Mouse (Mus musculus) CH12.LX (cell line): ENCODE data around the gene Arid4a.

ENCODE experiments used
- EP300 ChIP-seq: IDR thresholded peaks from 2 replicates; pipeline ENCODE4 v1.6.1; 2011; ENCODE audit warnings: low read length, improper control_type of control experiment
- MEF2A ChIP-seq: IDR thresholded peaks from 2 replicates; pipeline ENCODE4 v1.6.1; 2014; ENCODE audit warnings: low read depth, mild to moderate bottlenecking, inconsistent platforms, low read length, improper control_type of control experiment, borderline replicate concordance
- MYC ChIP-seq: IDR thresholded peaks from 2 replicates; pipeline ENCODE4 v1.6.1; 2011; ENCODE audit warnings: low read depth, mild to moderate bottlenecking, improper control_type of control experiment, low read length
- PAX5 ChIP-seq: IDR thresholded peaks from 2 replicates; pipeline ENCODE4 v1.6.1; 2012; ENCODE audit warnings: low read length, inconsistent platforms, mixed read lengths
- SIN3A ChIP-seq: IDR thresholded peaks from 2 replicates; pipeline ENCODE4 v1.6.1; 2012; ENCODE audit warnings: low read length, improper control_type of control experiment, inconsistent platforms

DNA sequence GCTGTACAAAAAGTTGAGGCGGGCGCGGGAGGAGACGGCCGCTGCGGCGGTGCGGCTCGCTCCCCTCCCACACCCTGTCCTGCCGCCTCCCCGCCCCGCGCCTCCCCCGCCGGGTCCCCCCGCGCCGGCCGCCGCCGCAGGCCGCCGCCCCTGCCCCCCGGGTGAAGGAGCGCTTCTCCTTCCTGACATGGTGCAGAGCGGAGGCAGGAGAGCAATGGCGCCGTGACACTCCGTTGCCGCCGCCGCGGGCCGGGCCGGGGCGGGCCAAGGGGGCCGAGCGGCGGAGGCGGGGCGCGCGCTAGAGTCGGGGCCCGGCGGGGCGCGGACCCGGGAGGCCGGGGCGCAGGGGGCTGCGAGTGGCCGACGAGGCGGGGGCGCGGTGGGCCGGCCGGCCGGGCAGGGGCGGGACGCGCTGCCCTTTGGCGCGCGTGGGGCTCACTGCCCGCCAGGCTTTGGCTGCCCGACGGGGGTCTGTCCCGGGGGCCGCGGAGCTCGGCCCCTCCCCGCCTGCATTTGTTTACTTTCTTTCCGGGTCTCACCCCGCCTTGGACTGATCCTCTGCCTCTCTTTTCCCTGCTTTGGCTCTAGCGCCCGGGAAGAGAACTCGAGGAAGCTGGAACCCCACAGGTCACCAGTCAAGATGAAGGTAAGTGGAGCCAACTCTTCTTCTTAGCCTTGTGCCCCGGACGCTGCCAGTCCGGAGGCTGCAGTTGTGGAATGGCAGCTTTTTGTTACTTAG lies 882 bp downstream of the Arid4a start:
- TF ChIP-seq MEF2A: no peak
- TF ChIP-seq EP300: no peak
- no peak for TF ChIP-seq MYC
- TF ChIP-seq PAX5: no peak
- no peak for TF ChIP-seq SIN3A
